Mouse (Mus musculus) cerebellum, postnatal 25 days (tissue): ENCODE data around the gene Cd63.
A peak's percentile ranks its signal among the peaks of the same experiment; 100 is the strongest.

ENCODE experiments used
- DNase-seq, 2 experiments: peaks; one replicate each; pipeline ENCODE4 v3.0.0; 2021; ENCODE audit warnings: mixed read lengths in 2 of 2

Cd63 gene

GRCm38 (mm10) chr10:128908778-128909448 lies 8.1 kb downstream of the Cd63 start:
- DNase-seq: no peak

DNA sequence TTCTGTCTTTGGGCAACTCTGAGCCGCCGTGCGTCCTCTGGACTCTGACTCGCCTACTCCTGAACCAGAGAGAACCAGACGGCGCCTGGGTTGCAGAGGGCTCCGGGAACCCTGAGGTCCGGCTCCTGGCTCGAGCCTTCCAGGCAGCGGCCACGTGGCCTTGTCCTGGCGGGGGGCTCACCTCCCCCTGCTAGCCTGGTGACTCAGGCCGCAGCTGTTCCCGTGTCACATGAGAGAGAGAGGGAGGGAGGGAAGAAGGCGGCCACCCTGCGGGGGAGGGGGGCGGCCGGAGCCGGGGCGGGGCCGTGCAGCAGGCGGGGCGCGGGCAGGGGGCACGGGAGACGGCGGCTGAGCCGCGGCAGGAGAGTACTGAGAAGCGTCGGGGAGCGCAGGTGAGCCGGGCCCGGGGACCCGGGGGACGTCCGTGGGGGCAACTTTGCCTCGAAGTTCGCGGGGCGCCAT lies 8.8 kb downstream of the Cd63 start:
- DNase-seq: peak; percentile 62 to 81

DNA sequence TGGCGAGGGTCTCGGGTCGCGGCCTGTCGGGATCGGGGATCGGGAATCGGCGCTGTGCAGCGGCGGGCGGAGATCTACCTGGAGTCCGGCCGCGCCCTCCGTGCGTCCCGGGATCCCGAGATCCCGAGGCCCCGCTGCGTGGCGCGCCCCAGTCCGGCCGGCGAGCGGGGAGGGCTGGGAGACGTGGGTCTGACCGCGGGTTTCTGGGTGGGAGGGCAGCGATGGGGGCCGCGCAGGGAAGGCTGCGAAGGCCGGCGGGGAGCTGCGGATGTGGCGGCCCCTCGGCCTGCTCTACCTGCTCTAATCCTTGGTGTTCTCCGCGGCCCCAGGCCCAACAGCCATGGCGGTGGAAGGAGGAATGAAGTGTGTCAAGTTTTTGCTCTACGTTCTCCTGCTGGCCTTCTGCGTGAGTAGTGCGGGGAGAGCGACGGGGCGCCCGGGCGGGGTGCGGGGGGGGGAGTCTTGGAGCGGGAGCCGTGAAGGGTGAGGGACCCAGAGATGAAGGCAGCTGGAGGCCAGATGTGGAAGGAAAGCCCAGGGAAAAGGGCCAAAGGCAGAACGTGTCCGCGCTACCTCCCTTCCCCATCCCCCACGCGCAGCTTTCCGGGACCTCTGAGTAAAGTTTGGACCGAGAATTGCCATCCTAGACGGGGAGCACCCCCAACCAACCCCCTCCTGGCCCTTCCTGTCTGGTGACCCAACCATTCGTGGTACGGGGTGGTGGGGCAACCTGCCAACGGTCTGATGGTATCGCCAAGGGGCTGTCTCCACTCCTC lies 9.5 kb downstream of the Cd63 start:
- DNase-seq: peak in 1 of 2 experiments; percentile 58

- DNase-seq: no peak
Measured at GRCm38 (mm10) chr10:128911430-128911829, 10.6 kb downstream of the Cd63 start.

DNA sequence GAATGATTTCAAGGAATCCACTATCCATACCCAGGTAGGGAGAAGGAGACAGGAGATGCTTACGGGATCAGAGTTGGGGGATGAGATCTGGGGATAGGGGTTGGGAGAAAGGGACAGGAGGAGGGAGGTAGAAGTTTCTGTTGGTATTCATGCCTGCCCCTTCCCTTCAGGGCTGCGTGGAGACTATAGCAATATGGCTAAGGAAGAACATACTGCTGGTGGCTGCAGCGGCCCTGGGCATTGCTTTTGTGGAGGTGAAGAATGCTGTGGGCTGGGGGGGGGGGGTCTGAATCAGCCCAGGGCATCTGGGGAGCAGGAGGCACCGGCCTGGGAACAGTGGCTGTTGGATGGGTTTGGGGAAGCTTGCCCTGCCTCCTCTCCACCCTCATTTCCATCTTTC lies 11.5 kb downstream of the Cd63 start:
- DNase-seq: no peak

- DNase-seq: no peak
Measured at GRCm38 (mm10) chr10:128912791-128913190, 12.0 kb downstream of the Cd63 start.

- DNase-seq: peak; percentile 97
Measured at GRCm38 (mm10) chr10:128913219-128913618, 12.4 kb downstream of the Cd63 start.

DNA sequence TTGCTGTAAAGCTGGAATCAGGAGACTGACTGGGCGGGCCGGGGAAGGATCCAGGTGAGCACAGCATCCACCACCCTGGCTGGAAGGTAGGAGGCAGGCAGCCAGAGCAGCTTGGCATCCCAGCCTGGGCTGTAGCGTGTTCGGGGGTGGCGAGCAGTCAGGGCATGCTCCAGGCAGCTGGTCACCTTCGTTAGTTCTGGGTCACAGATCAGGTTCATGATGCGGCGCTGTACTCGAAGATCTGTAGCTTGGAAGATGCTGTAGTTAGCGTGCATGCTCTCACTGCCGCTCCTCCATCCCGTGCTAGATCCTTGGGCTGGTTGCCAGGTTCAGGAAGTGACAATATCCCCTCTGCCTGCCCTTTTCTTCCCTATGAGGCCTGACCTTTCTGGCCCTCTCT lies 12.9 kb downstream of the Cd63 start:
- DNase-seq: peak in 1 of 2 experiments; percentile 50

DNA sequence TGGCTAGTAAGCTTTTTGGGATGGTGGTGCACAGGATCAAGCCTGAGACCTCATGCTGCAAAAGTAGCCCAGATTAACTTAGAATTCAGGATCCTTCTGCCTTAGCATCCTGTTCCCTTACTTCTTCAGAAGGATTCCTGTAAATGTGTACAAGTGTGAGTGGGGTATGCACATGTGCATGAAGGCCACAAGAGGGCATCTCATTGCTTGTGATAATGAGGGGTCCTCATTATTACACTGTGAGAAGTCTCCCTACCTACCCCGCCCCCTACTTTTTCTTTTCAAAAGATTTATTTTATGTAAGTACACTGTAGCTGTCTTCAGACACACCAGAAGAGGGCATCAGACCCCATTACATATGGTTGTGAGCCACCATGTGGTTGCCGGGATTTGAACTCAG lies 14.8 kb downstream of the Cd63 start:
- DNase-seq: no peak

DNA sequence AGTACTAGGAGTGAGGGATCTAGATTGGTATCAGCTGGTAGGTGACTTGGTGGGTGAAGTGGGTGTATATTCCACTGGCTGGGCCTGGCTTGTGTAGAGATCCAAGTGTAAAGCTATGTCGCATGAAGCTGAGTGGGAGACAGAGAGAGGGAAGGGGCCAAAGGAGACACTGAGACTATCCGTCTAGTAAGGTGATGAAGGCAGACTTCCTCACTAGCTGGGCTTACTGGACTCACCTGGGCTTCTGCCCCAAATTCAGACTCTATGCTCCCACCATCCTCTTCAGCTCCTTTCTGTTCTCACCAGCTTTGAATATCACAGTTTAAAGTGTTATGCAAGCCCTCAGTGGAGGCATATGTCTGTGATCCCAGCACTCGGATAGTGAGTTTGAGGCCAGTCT lies 15.9 kb downstream of the Cd63 start:
- no peak for DNase-seq

DNA sequence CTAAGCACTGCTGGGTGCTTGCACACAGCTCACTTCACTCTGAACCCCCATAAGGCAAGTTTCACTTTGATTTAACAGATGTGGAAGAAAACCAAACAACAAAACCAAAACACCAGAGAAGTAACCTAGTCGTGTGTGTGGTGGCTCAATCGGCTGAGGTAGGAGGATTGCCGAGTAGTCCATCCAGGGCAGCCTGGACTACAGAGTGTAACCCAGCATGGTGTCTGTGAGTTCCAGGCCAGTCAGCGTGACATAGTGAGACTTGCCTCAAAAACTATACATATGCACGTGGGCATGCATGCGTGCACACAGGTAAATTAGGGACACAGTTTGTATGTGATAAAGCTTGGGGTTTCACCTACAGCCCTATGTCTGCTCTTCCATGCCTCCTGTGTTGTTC lies 16.6 kb downstream of the Cd63 start:
- no peak for DNase-seq

DNA sequence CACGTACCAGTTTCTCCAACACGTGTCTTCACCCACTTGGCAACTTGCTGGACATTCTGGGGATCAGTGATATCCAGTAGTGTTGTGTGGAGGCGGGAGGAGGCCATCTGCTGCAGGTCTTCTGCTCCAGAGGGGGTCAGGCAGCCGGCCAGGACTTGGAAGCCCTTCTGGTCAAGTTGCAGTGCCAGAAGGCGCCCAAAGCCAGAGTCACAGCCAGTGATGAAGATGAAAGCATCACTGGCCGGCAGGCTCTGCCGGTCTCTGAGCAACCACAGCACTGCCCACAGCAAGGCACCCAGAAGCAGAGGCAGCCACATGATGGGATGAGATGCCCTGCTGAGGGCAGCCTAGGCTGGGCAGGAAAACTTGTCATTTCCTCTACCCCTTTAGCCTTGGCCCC lies 17.5 kb downstream of the Cd63 start:
- peak; percentile 98 to 99 for DNase-seq

- DNase-seq: peak; percentile 68 to 74
Measured at GRCm38 (mm10) chr10:128919203-128919631, 18.4 kb downstream of the Cd63 start.

DNA sequence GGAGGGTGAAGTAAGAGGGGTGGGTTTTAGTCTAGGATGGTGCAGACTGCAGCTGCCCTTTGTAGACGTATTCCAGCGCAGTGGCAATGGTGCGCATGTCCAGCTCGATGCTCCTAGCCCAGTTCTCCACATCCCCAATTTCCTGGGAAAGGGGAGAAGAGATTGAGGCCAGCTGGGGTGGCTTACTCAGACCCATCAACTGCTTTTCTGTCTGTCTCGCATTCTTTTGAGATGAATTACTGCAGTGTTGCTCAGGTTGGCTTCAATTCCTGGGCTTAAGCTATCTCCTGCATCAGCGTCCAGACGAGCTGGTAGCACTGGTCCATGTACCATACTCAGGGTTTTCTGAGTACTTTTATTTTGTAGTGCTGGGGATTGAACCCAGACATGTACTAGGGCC lies 19.2 kb downstream of the Cd63 start:
- DNase-seq: no peak

DNA sequence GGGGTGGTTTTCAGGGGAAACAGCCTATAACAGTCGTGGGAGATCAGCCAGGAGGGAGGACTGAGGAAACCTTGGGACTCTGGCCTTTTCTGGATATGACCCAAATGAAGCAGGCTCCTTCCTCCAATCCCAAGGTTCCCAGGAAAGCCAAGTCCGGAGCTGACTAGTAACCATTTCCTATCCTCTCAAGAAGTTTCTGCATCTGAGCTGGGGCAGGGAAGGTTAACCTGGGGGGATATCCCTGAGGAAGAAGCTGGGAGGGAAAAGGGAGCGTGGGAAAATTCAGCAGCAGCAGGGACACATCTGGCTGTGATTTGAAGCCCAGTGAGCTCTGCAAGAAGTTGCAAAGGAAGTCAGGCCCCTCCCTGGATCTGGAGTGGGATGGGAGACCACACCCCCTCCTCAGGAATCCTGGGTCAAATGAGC lies 20.0 kb downstream of the Cd63 start:
- DNase-seq: no peak

DNA sequence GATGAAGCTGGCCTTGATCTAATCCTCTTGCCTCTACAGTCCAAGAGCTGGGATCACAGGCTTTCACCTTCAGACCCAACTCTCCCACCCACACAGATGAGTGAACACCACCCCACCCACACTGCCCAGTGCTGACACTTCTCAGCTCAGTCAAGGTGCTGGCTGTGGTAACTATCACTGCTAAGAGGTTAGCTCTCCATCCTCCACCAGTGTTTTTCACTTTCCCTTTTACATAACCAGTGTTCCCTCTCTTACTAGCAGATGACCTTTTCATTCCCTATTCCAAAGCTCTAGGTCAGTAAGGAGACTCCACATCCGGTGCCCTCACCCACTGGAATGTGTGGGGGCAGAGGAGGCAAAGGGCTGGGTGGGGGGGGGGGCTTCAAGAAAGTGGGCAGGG lies 20.5 kb downstream of the Cd63 start:
- no peak for DNase-seq

DNA sequence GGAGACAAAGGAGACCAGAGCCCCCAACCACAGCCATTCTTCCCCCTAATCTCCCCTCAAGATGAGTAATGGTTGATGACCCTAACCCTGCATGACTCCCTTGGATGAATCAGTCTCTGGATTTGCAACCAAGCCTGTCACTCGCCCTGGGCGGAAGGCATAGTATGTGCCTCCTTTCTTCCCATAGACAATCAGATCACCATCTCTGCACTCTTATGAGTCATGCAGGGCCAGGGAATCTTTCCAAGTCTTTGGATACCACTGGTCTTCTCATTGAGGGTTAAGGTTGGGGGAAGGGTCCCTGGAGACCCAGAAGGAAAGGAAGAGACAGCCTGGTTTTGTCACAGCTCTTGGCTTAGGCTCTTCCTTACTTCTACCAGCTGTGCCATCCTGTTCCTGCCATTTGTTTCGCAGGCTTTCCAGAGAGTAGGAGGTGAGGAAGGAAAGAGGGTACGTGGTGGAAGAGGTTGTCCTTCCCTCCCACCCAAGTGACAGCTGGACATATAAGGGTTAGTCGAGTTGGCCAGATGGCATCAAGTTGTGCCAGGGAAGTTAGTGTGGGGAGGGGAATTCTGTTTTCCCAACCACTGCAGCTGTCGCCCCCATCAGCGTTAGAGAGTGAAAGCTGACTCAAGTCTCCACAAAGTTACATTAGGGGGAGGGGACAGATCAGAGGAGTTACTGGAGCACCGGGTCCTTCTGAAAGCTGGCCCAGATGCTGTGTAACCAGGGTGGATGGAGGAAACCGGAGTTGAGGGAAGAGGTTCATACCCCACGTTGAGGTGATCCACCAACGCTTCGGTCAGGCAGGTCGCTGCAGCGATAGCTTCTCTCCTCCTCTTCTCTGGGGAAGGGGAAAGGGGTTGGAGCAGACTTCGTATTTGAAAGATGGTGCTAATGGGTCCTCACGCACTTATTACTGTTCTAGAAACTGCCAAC lies 21.4 kb downstream of the Cd63 start:
- DNase-seq: no peak

- no peak for DNase-seq
Measured at GRCm38 (mm10) chr10:128922822-128923012, 21.9 kb downstream of the Cd63 start, which contains the start of gene Rdh5. Gene Rdh5 (minus strand): TSS chr10:128922888.

GRCm38 (mm10) chr10:128923013-128923691 lies 22.4 kb downstream of the Cd63 start:
- DNase-seq: peak; percentile 94 to 96

- no peak for DNase-seq
Measured at GRCm38 (mm10) chr10:128923935-128924334, 23.1 kb downstream of the Cd63 start, which contains the start of gene Bloc1s1. Gene Bloc1s1 (minus strand): TSS chr10:128924035.

DNA sequence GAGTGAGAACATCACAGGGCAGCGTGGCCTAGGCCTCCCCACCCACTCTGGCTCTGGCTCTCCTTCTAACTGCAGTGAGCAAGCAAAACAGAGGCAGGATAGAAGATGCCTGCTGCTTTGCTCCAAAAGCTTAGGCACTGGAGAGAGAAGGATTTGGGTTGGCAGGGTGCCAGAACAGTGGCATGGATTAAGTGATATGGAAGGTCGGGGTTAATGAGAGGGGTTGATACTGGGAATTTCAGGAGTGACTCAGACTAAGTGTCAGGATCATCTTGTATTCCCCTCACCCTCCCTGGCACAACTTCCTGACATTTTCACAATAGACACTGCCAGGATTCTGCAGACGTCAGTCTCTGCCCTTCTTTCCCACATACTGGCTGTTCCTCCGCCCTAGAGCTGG lies 27.6 kb downstream of the Cd63 start:
- peak in 1 of 2 experiments; percentile 61 for DNase-seq

DNA sequence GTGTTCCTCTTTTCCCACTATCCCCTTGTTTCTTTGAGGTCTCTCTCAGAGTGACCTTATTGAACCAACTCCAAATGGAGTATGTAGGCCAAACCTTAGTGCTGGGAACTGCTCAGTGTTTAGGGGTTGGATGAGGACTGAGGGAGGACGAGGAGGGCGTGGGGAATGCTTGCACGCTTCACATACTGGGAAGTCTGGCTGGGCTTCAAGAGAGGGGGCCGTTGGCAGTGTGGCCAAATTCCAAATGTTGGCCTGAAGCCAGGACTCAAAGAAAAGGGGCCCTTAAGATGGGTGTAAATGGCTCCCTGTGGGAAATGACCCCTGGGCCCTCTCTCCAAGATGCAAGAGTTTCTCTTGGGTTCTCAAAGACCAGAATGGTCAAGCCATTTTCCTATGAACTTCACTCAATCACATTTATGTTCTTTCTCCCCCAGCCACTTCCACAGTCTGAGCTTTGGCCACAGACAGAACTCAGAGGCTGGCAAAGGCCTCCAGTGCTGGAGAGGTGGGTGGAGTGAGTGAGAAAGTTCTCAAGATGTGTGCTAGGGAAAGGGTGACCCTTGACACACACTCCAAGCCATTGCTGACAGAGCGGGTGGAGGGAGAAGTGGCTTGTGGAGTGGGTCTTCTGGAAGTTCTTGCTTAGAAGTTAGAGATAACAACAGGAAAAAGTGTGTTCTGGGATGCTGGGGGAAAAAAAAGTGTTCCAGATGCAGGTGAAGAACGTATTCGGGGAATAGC lies 29.0 kb downstream of the Cd63 start:
- peak; percentile 2 to 20 for DNase-seq
